Mouse (Mus musculus): ENCODE results near the gene 4930432K21Rik.
A peak's percentile ranks its signal among the peaks of the same experiment; 100 is the strongest.

DNA sequence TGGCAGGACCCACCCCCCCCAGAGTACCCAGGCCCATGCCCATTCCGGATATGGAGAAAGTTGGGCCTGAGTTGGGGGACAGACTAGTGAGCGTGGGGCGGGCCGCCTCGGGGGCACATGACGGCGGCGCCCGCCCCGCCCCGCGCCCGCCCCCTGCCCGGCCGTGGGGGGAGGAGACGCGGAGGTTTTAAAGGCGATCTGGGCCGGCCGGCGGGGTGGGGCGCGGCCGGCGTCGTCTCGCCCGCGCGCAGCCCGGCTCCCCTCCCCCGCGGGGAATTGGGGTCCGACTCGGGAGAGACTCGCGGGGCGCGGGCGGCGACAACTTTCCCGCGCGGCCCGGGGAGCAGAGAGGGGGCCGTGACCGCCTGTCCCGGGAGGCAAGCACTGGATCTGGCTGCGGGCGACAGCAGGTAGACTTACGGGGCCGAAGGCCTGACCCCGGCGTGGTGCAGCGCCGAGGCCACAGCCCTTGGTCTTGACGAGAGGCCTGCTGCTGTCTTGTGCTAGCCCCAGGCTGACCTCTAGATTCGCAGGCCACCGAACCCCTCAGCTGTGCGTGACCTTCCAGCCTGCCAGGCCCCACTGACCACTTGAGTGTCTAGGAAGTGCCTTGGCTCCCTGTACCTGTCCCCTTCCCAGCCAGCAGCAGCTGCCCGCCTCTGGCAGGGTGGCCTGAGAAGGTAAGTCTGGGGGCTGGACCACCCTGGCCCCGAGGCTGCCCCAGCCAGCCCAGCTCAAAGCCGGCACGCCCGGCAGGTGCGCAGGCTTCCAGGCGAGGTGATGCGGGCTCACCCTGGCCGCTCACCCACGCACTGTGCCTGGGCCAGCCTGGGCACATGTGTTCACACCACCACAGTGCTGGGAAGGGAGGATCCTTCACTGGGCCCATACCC is 53.1 kb downstream of the 4930432K21Rik start:
- TF ChIP-seq CTCF (conservative IDR thresholded peaks at IDR 0.05; ENCODE audit: insufficient read depth, insufficient read length, low read depth, low read length) (no peak), POLR2A (IDR thresholded peaks at IDR 0.05; ENCODE audit: low read depth, low read length) (peak; percentile 72)
